Mouse (Mus musculus) hindbrain, postnatal 0 days (tissue): ENCODE results near the gene Olfr517. TPM values are rescaled to one million over a fixed set of nuclear protein-coding genes. Genes with fewer than 3 reads are reported as not detected.

ENCODE experiments used
- ATAC-seq: fragments of 200-750 bp; cut with Nextera tagmentation; 2 replicates; pipeline ENCODE4 v1.8.0; 2017; ENCODE audit warnings: mild to moderate bottlenecking, moderate TSS enrichment, moderate library complexity
- DNase-seq: peaks from one replicate; pipeline ENCODE4 v3.0.0-alpha.2; 2015; ENCODE audit warnings: low spot score
- H3K27ac ChIP-seq: fragments of 300-500 bp; sonication (generic); 2 replicates; pipeline ENCODE4 v1.5.1; 2014; ENCODE audit warnings: mild to moderate bottlenecking
- H3K27me3 ChIP-seq: fragments of 300-500 bp; sonication (generic); 2 replicates; pipeline ENCODE4 v1.6.1; 2014; ENCODE audit warnings: low read length, mixed read lengths; ENCODE audit not compliant: insufficient read depth
- H3K36me3 ChIP-seq: fragments of 300-500 bp; sonication (generic); 2 replicates; pipeline ENCODE4 v1.6.1; 2014; ENCODE audit warnings: low read length, mixed read lengths; ENCODE audit not compliant: insufficient read depth
- H3K4me1 ChIP-seq: fragments of 300-500 bp; sonication (generic); 2 replicates; pipeline ENCODE4 v1.6.1; 2014; ENCODE audit warnings: antibody characterized with exemption, low read length, mixed read lengths; ENCODE audit not compliant: insufficient read depth
- H3K4me2 ChIP-seq: fragments of 300-500 bp; sonication (generic); 2 replicates; pipeline ENCODE4 v1.6.1; 2014; ENCODE audit warnings: low read depth, mild to moderate bottlenecking, low read length, moderate library complexity, mixed read lengths
- H3K4me3 ChIP-seq: fragments of 300-500 bp; sonication (generic); 2 replicates; pipeline ENCODE4 v1.5.1; 2014; ENCODE audit warnings: low read length
- H3K9ac ChIP-seq: fragments of 300-500 bp; sonication (generic); replicated peaks from 2 replicates; pipeline ENCODE4 v1.6.1; 2014; ENCODE audit warnings: mild to moderate bottlenecking, low read length, moderate library complexity, mixed read lengths
- H3K9me3 ChIP-seq: fragments of 300-500 bp; sonication (generic); 2 replicates; pipeline ENCODE4 v1.6.1; 2016; ENCODE audit warnings: low read length, mixed read lengths
- CTCF ChIP-seq: IDR thresholded peaks from 2 replicates; pipeline ENCODE4 v1.5.1; 2016; ENCODE audit warnings: antibody characterized with exemption, control low read depth, low read depth
- WGBS: fragments of 180-500 bp; shearing (Covaris S2); extraction: QIAGEN DNeasy Blood & Tissue Kit; methylation state at CpG from one replicate; pipeline ENCODE4 v1.1.7; 2014; 5-methylcytosine and 5-hydroxymethylcytosine counted together
- polyA plus RNA-seq: library from polyadenylated mRNA; unstranded; fragments of >200 nt; fragmentation: Nextera tagmentation; extraction: Ambion mirVana; gene quantifications from 2 replicates; pipeline ENCODE4 v1.2.1, GENCODE M21; 2015
- total RNA-seq: library from RNA; depleted of rRNA; stranded (reverse); fragments of >200 nt; gene quantifications from 2 replicates; pipeline ENCODE4 v1.2.3, GENCODE M21; 2014; rRNA removed

The Olfr517 gene
- total RNA-seq (not detected in 2 replicates), polyA plus RNA-seq (not detected in 2 replicates)

GRCm38 (mm10) chr7:108872279-108872678, at the start of gene Olfr517:
TSS of gene Olfr517 (minus strand) at chr7:108872379.
- Histone ChIP-seq H3K4me3 (no peak within 1 kb of the TSS), H3K36me3 (no peaks in the 10 kb centered on the region), H3K4me1 (no peaks in the 10 kb centered on the region), H3K4me2 (no peak within 1 kb of the TSS), H3K9me3 (no peaks in the 10 kb centered on the region), H3K27me3 (no peaks in the 10 kb centered on the region), H3K27ac (no peak within 1 kb of the TSS), H3K9ac (no peak within 1 kb of the TSS)
- no peak for TF ChIP-seq CTCF
- 68% methylated on average over 2 of the region's 2 CpGs for WGBS
- ATAC-seq = no peak
- no peak for DNase-seq

- H3K36me3 ChIP-seq = no peaks in the 10 kb centered on the region
- H3K9ac ChIP-seq = no peak overlapping the region
- no peaks in the 10 kb centered on the region for H3K9me3 ChIP-seq
- ATAC-seq = no peak
- H3K27ac ChIP-seq = no peak overlapping the region
- WGBS = 82% methylated on average over 2 of the region's 2 CpGs
- H3K27me3 ChIP-seq = no peaks in the 10 kb centered on the region
- no peak for TF ChIP-seq CTCF
- H3K4me1 ChIP-seq = no peaks in the 10 kb centered on the region
- no peak overlapping the region for H3K4me2 ChIP-seq
- no peak for DNase-seq
- no peak overlapping the region for H3K4me3 ChIP-seq
These were observed 31.8 kb upstream of the Olfr517 start for GRCm38 (mm10) chr7:108903969-108904368.

GRCm38 (mm10) chr7:108894320-108894719, 22.1 kb upstream of the Olfr517 start, which contains the start of gene Olfr519:
TSS of gene Olfr519 (minus strand) at chr7:108894420.
- Histone ChIP-seq H3K4me3 (no peak within 1 kb of the TSS), H3K27me3 (no peaks in the 10 kb centered on the region), H3K4me1 (no peaks in the 10 kb centered on the region), H3K36me3 (no peaks in the 10 kb centered on the region), H3K27ac (no peak within 1 kb of the TSS), H3K9me3 (no peaks in the 10 kb centered on the region), H3K4me2 (no peak within 1 kb of the TSS), H3K9ac (no peak within 1 kb of the TSS)
- TF ChIP-seq CTCF = no peak
- DNase-seq (no peak), ATAC-seq (no peak)
- 90% methylated on average over 5 of the region's 5 CpGs for WGBS

- Histone ChIP-seq H3K9me3 (no peaks in the 10 kb centered on the region), H3K4me3 (no peak within 1 kb of the TSS), H3K27ac (no peak within 1 kb of the TSS), H3K9ac (no peak within 1 kb of the TSS), H3K4me1 (no peaks in the 10 kb centered on the region), H3K27me3 (no peaks in the 10 kb centered on the region), H3K4me2 (no peak within 1 kb of the TSS), H3K36me3 (no peaks in the 10 kb centered on the region)
- ATAC-seq = no peak
- TF ChIP-seq CTCF = no peak
- 73% methylated on average over 4 of the region's 4 CpGs for WGBS
- no peak for DNase-seq
These were observed 12.7 kb upstream of the Olfr517 start, which contains the start of gene Olfr518 for GRCm38 (mm10) chr7:108884906-108885305. TSS of gene Olfr518 (minus strand) at chr7:108885006.

GRCm38 (mm10) chr7:108850429-108850828, 21.8 kb downstream of the Olfr517 start, which contains the start of gene Olfr516:
TSS of gene Olfr516 (minus strand) at chr7:108850529.
- no peaks in the 10 kb centered on the region for H3K27me3 ChIP-seq
- no peak within 1 kb of the TSS for H3K4me3 ChIP-seq
- H3K4me1 ChIP-seq = no peaks in the 10 kb centered on the region
- H3K36me3 ChIP-seq = no peaks in the 10 kb centered on the region
- H3K4me2 ChIP-seq = no peak within 1 kb of the TSS
- no peaks in the 10 kb centered on the region for H3K9me3 ChIP-seq
- no peak within 1 kb of the TSS for H3K27ac ChIP-seq
- ATAC-seq = no peak
- H3K9ac ChIP-seq = no peak within 1 kb of the TSS
- TF ChIP-seq CTCF = no peak
- WGBS = 92% methylated on average over 2 of the region's 2 CpGs
- DNase-seq = no peak

- no peak for ATAC-seq
- H3K9ac ChIP-seq = no peak within 1 kb of the TSS
- no peak within 1 kb of the TSS for H3K4me2 ChIP-seq
- H3K27ac ChIP-seq = no peak within 1 kb of the TSS
- H3K4me3 ChIP-seq = no peak within 1 kb of the TSS
- no peaks in the 10 kb centered on the region for H3K36me3 ChIP-seq
- H3K9me3 ChIP-seq = no peaks in the 10 kb centered on the region
- no peaks in the 10 kb centered on the region for H3K4me1 ChIP-seq
- DNase-seq = no peak
- TF ChIP-seq CTCF = no peak
- no peaks in the 10 kb centered on the region for H3K27me3 ChIP-seq
These were observed 46.3 kb downstream of the Olfr517 start, which contains the start of gene Olfr514 for GRCm38 (mm10) chr7:108825897-108826296. TSS of gene Olfr514 (minus strand) at chr7:108825997.

Other genes with a start within 250 kb of the Olfr517 start
- gene Olfr508, start 242.4 kb downstream of the Olfr517 start, total RNA-seq = not detected in 2 replicates
- not detected in 2 replicates for gene Olfr508, start 242.4 kb downstream of the Olfr517 start, polyA plus RNA-seq
- gene Olfr509, start 220.5 kb downstream of the Olfr517 start, total RNA-seq = 0.18 TPM in 1 of 2 replicates, not detected in the other
- not detected in 2 replicates for gene Olfr509, start 220.5 kb downstream of the Olfr517 start, polyA plus RNA-seq
- gene Olfr510, start 206.0 kb downstream of the Olfr517 start, total RNA-seq = not detected in 2 replicates
- gene Olfr510, start 206.0 kb downstream of the Olfr517 start, polyA plus RNA-seq = not detected in 2 replicates
- gene Olfr512, start 159.1 kb downstream of the Olfr517 start, total RNA-seq = not detected in 2 replicates
- gene Olfr512, start 159.1 kb downstream of the Olfr517 start, polyA plus RNA-seq = not detected in 2 replicates
- not detected in 2 replicates for gene Olfr513, start 121.4 kb downstream of the Olfr517 start, total RNA-seq
- not detected in 2 replicates for gene Olfr513, start 121.4 kb downstream of the Olfr517 start, polyA plus RNA-seq
- not detected in 2 replicates for gene Olfr514, start 46.4 kb downstream of the Olfr517 start, total RNA-seq
- not detected in 2 replicates for gene Olfr514, start 46.4 kb downstream of the Olfr517 start, polyA plus RNA-seq
- gene Olfr516, start 21.9 kb downstream of the Olfr517 start, total RNA-seq = not detected in 2 replicates
- not detected in 2 replicates for gene Olfr516, start 21.9 kb downstream of the Olfr517 start, polyA plus RNA-seq
- not detected in 2 replicates for gene Olfr518, start 12.6 kb upstream of the Olfr517 start, total RNA-seq
- not detected in 2 replicates for gene Olfr518, start 12.6 kb upstream of the Olfr517 start, polyA plus RNA-seq
- not detected in 2 replicates for gene Olfr519, start 22.0 kb upstream of the Olfr517 start, total RNA-seq
- gene Olfr519, start 22.0 kb upstream of the Olfr517 start, polyA plus RNA-seq = not detected in 2 replicates
- gene Nlrp10, start 57.8 kb upstream of the Olfr517 start, total RNA-seq = not detected in 2 replicates
- 0.08 TPM in 1 of 2 replicates, not detected in the other for gene Nlrp10, start 57.8 kb upstream of the Olfr517 start, polyA plus RNA-seq
- 127 and 128 TPM in 2 replicates for gene Eif3f, start 62.0 kb upstream of the Olfr517 start, total RNA-seq
- gene Eif3f, start 62.0 kb upstream of the Olfr517 start, polyA plus RNA-seq = 79.1 and 80.0 TPM in 2 replicates
- 134 and 142 TPM in 2 replicates for gene Tub, start 78.0 kb upstream of the Olfr517 start, total RNA-seq
- 29.7 and 32.7 TPM in 2 replicates for gene Tub, start 78.0 kb upstream of the Olfr517 start, polyA plus RNA-seq
- gene Ric3, start 211.0 kb upstream of the Olfr517 start, total RNA-seq = 33.8 and 41.9 TPM in 2 replicates
- gene Ric3, start 211.0 kb upstream of the Olfr517 start, polyA plus RNA-seq = 40.0 and 41.0 TPM in 2 replicates